Mouse (Mus musculus) heart, embryonic 13.5 days (tissue): ENCODE results near the gene Zfp961. TPM values are rescaled to one million over a fixed set of nuclear protein-coding genes. Genes with fewer than 3 reads are reported as not detected.
"Not testable (repeated sequence)": the region's sequence is repeated elsewhere in the genome, so short reads cannot be mapped to it uniquely, and the experiment has no call there.

ENCODE experiments used
- ATAC-seq: fragments of 200-750 bp; cut with Nextera tagmentation; 2 replicates; pipeline ENCODE4 v1.8.0; 2017; ENCODE audit warnings: moderate TSS enrichment; ENCODE audit not compliant: insufficient number of reproducible peaks, low FRiP score, low TSS enrichment; ENCODE audit errors: extremely low read depth
- H3K27ac ChIP-seq: fragments of 300-500 bp; sonication (generic); replicated peaks from 2 replicates; pipeline ENCODE4 v1.5.1; 2015; ENCODE audit warnings: moderate library complexity, mild to moderate bottlenecking, inconsistent platforms
- H3K27me3 ChIP-seq: fragments of 300-500 bp; sonication (generic); replicated peaks from 2 replicates; pipeline ENCODE4 v1.6.1; 2015; ENCODE audit warnings: mild to moderate bottlenecking, inconsistent platforms
- H3K36me3 ChIP-seq: fragments of 300-500 bp; sonication (generic); 2 replicates; pipeline ENCODE4 v1.6.1; 2015; ENCODE audit warnings: mild to moderate bottlenecking, inconsistent platforms
- H3K4me1 ChIP-seq: fragments of 300-500 bp; sonication (generic); 2 replicates; pipeline ENCODE4 v1.6.1; 2015; ENCODE audit warnings: inconsistent platforms
- H3K4me2 ChIP-seq: fragments of 300-500 bp; sonication (generic); 2 replicates; pipeline ENCODE4 v1.6.1; 2015; ENCODE audit warnings: inconsistent platforms, mild to moderate bottlenecking, moderate library complexity
- H3K4me3 ChIP-seq: fragments of 300-500 bp; sonication (generic); 2 replicates; pipeline ENCODE4 v1.5.1; 2015; ENCODE audit warnings: moderate library complexity, mild to moderate bottlenecking, inconsistent platforms
- H3K9ac ChIP-seq: fragments of 300-500 bp; sonication (generic); 2 replicates; pipeline ENCODE4 v1.6.1; 2015; ENCODE audit warnings: inconsistent platforms, mild to moderate bottlenecking, moderate library complexity
- H3K9me3 ChIP-seq: fragments of 300-500 bp; sonication (generic); 2 replicates; pipeline ENCODE4 v1.6.1; 2016; ENCODE audit warnings: inconsistent platforms
- WGBS: fragments of 180-500 bp; shearing (Covaris S2); methylation state at CpG from one replicate; pipeline ENCODE4 v1.1.7; 2015; ENCODE audit warnings: mixed read lengths; 5-methylcytosine and 5-hydroxymethylcytosine counted together
- polyA plus RNA-seq: library from polyadenylated mRNA; unstranded; fragments of >200 nt; fragmentation: Nextera tagmentation; extraction: Ambion mirVana; gene quantifications from 2 replicates; pipeline ENCODE4 v1.2.1, GENCODE M21; 2015

The Zfp961 gene
- polyA plus RNA-seq, 1 experiment from 2014 or later: 11.1 TPM

DNA sequence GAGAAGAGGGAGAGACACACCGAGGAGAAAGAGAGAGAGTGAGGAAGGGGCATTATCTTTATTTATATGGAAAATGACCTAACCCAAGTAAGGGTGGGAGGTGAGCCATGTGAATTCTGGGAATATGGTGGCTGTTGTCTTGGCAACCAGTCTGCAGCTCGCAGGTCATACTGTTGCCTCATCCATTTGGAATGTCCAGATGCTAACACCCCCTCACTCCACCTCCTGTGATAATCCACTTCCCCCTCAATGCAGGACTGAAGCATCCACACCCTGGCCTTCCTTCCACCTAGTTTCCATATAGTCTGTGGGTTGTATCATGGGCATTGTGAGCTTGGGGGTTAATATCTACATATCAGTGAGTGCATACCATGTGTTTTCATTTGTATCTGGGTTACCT lies 69.0 kb downstream of the Zfp961 start:
- no peak overlapping the region for H3K9ac ChIP-seq
- no peaks in the 10 kb centered on the region for H3K36me3 ChIP-seq
- H3K27me3 ChIP-seq: no peaks in the 10 kb centered on the region
- 51% methylated on average over 2 of the region's 2 CpGs for WGBS
- no peak overlapping the region for H3K27ac ChIP-seq
- H3K4me3 ChIP-seq: no peak overlapping the region
- H3K4me2 ChIP-seq: no peak overlapping the region
- ATAC-seq: no peak
- no peaks in the 10 kb centered on the region for H3K9me3 ChIP-seq
- no peaks in the 10 kb centered on the region for H3K4me1 ChIP-seq

DNA sequence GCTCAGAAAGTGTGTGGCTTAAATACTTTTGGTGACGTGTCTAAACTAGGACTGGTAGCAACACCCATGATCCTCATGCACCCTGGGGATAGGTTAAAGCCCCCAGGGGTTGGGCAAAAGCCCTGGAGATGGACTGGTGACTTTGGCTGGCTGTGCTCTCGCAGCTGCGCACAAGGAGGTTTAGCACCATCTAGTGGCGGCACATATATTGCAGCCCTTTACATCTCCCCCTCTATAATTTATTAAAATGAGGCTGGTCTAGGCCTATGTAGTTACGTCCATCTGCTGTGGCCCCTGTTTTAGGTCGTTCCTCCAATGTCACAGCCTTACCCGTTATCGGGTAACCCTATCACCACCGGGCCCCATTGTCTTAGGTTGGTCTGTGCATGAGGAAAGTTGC lies 74.0 kb downstream of the Zfp961 start:
- WGBS: 22% methylated on average over 4 of the region's 9 CpGs
- H3K4me1 ChIP-seq: not testable (repeated sequence)

DNA sequence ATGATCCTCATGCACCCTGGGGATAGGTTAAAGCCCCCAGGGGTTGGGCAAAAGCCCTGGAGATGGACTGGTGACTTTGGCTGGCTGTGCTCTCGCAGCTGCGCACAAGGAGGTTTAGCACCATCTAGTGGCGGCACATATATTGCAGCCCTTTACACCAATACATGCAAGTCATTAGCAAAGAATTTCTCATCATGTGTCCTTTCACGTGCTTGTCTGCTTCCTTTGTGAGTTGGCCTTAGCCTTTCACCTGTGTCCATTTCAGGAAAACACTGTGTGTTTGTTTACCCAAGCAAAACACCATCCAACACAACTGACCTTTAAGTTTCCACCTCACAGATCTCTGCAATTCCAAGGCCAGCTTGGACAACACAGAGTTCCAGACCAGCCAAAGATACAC lies 82.1 kb downstream of the Zfp961 start:
- not testable (repeated sequence) for ATAC-seq, H3K4me3 ChIP-seq, H3K9me3 ChIP-seq, H3K36me3 ChIP-seq, H3K4me1 ChIP-seq, H3K9ac ChIP-seq, H3K27ac ChIP-seq, H3K4me2 ChIP-seq, H3K27me3 ChIP-seq
- 33% methylated on average over 4 of the region's 4 CpGs for WGBS

More for the DNA sequence above, 74.0 kb downstream of the Zfp961 start:
- H3K4me2 ChIP-seq, H3K27ac ChIP-seq, H3K36me3 ChIP-seq, H3K9ac ChIP-seq, H3K9me3 ChIP-seq, ATAC-seq, H3K27me3 ChIP-seq, H3K4me3 ChIP-seq: not testable (repeated sequence)

DNA sequence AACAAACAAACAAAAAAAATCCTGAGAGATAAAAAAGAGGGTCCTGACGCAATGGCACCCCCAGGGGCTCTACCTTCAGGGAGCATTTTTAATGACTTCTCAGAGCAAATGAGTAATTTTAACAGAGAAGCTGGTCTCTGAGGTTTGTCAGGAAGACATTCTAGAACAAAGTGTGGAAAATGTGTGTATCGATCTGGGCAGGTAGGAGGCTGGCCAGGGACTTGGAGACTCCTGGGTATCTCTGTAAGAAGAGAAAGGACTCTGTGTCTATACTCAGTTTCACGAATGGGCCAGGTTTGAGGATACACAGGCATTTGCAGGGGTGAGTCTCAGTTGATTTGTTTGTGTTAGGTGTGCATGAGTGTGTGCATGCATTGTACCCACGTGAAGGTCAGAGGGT lies 90.1 kb downstream of the Zfp961 start, which contains the start of gene Olfr372:
Olfr372 (plus strand) TSS at position 301 of the 400 bp plus-strand sequence.
- 63% methylated on average over 4 of the region's 4 CpGs for WGBS
- not testable (repeated sequence) for H3K27ac ChIP-seq, H3K27me3 ChIP-seq, H3K9me3 ChIP-seq, H3K4me2 ChIP-seq, H3K4me1 ChIP-seq, H3K36me3 ChIP-seq, ATAC-seq, H3K4me3 ChIP-seq, H3K9ac ChIP-seq

DNA sequence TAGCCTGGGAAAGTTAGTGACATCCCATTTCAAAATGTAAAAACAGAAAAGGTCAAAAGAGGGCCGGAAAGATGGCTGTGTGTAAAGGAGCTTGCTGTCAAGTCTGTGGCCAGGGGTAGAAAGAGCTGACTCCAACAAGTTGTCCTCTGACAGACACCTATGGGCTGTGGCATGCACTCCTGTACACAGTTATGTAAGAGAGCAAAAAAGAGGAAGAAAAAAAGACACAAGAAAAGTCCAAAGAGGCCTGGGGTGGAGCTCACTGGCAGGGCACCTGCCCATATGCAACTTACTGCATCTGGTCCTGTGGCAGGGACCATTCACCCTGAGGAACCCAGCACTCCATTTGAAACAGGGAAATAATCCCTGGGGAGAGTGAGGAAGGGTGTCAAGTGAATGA lies 91.7 kb downstream of the Zfp961 start:
- H3K4me2 ChIP-seq: no peak overlapping the region
- H3K4me1 ChIP-seq: no peaks in the 10 kb centered on the region
- H3K36me3 ChIP-seq: no peaks in the 10 kb centered on the region
- WGBS: 79% methylated on average over 1 of the region's 1 CpGs
- no peak overlapping the region for H3K4me3 ChIP-seq
- no peak overlapping the region for H3K27ac ChIP-seq
- no peak for ATAC-seq
- H3K27me3 ChIP-seq: no peaks in the 10 kb centered on the region
- no peaks in the 10 kb centered on the region for H3K9me3 ChIP-seq
- no peak overlapping the region for H3K9ac ChIP-seq

Other genes with a start within 250 kb of the Zfp961 start
- 2.8 and 3.3 TPM in 2 replicates for gene B3gnt3, start 249.2 kb upstream of the Zfp961 start, polyA plus RNA-seq
- 1.7 and 2.3 TPM in 2 replicates for gene Fcho1, start 225.3 kb upstream of the Zfp961 start, polyA plus RNA-seq
- gene Zfp709, start 69.0 kb upstream of the Zfp961 start, polyA plus RNA-seq: 3.4 and 4.0 TPM in 2 replicates
- gene Zfp882, start 42.4 kb upstream of the Zfp961 start, polyA plus RNA-seq: 1.6 and 3.3 TPM in 2 replicates
- 23.8 and 25.1 TPM in 2 replicates for gene Zfp617, start 42.4 kb upstream of the Zfp961 start, polyA plus RNA-seq
- 0.60 TPM in 2 replicates for gene Cyp4f18, start 58.6 kb downstream of the Zfp961 start, polyA plus RNA-seq
- not detected in 2 replicates for gene Olfr372, start 90.2 kb downstream of the Zfp961 start, polyA plus RNA-seq
- gene Olfr373, start 132.1 kb downstream of the Zfp961 start, polyA plus RNA-seq: not detected in 2 replicates
- gene Olfr374, start 156.0 kb downstream of the Zfp961 start, polyA plus RNA-seq: 0.04 and 0.20 TPM in 2 replicates
- 358 and 365 TPM in 2 replicates for gene Tpm4, start 183.9 kb downstream of the Zfp961 start, polyA plus RNA-seq
- 77.6 and 77.7 TPM in 2 replicates for gene Rab8a, start 210.2 kb downstream of the Zfp961 start, polyA plus RNA-seq
- gene Hsh2d, start 238.6 kb downstream of the Zfp961 start, polyA plus RNA-seq: 0.08 and 0.17 TPM in 2 replicates